19 mouse cellular contexts compared by ENCODE assay signal in genomic region chr2:146476001-146476400, GRCm38 (mm10).
"Had no signal": no experiment of that assay in that cellular context is flagged by ENCODE, and none has a peak within 500 bp of the region (broad histone marks: within the 10 kb centered on the region; RNA-seq: fewer than 3 reads in every experiment).

No protein-coding gene starts in this region.

- DNase-seq: kidney, adult 9 months; kidney, postnatal 10 days; kidney, postnatal 4 days; liver; lung, postnatal 14 days; right cerebral cortex, postnatal 4 days; spleen, adult 18-20 months; thymus, adult 2 months; thymus, postnatal 25 days had no signal

- H3K4me2 ChIP-seq: limb, embryonic 12.5 days; lung, embryonic 15.5 days; midbrain, embryonic 12.5 days; neural tube, embryonic 12.5 days; stomach, embryonic 15.5 days had no signal

- H3K9me3 ChIP-seq: limb, embryonic 12.5 days; lung, embryonic 15.5 days; megakaryocyte, embryonic 14.5 days; midbrain, embryonic 12.5 days; neural tube, embryonic 12.5 days; stomach, embryonic 15.5 days had no signal

- H3K9ac ChIP-seq: limb, embryonic 12.5 days; lung, embryonic 15.5 days; midbrain, embryonic 12.5 days; neural tube, embryonic 12.5 days; stomach, embryonic 15.5 days had no signal

- ATAC-seq: midbrain, embryonic 16.5 days had no signal

- H3K4me3 ChIP-seq: layer of hippocampus, adult 2 months; limb, embryonic 12.5 days; lung, embryonic 15.5 days; megakaryocyte, embryonic 14.5 days; midbrain, embryonic 12.5 days; myocyte; neural tube, embryonic 12.5 days; stomach, embryonic 15.5 days had no signal

- H3K36me3 ChIP-seq: limb, embryonic 12.5 days; lung, embryonic 15.5 days; stomach, embryonic 15.5 days had no signal

- H3K27me3 ChIP-seq: limb, embryonic 12.5 days; lung, embryonic 15.5 days; megakaryocyte, embryonic 14.5 days; midbrain, embryonic 12.5 days; neural tube, embryonic 12.5 days; stomach, embryonic 15.5 days had no signal

- H3K27ac ChIP-seq: layer of hippocampus, adult 2 months; limb, embryonic 12.5 days; lung, embryonic 15.5 days; macrophage; midbrain, embryonic 12.5 days; neural tube, embryonic 12.5 days; stomach, embryonic 15.5 days had no signal

- H3K4me1 ChIP-seq: lung, embryonic 15.5 days; neural tube, embryonic 12.5 days; stomach, embryonic 15.5 days had no signal
